Mouse (Mus musculus) embryonic facial prominence, embryonic 14.5 days (tissue): ENCODE measurements around the gene Gng7. TPM values are rescaled to one million over a fixed set of nuclear protein-coding genes. Genes with fewer than 3 reads are reported as not detected.

Experiments used
- ATAC-seq: fragments of 200-750 bp; cut with Nextera tagmentation; 2 replicates; pipeline ENCODE4 v1.8.0; 2017; ENCODE audit warnings: low read depth, moderate number of reproducible peaks, moderate TSS enrichment
- DNase-seq: peaks from one replicate; pipeline ENCODE4 v3.0.0-alpha.2; 2015; ENCODE audit warnings: low spot score
- H3K27ac ChIP-seq: fragments of 300-500 bp; sonication (generic); replicated peaks from 2 replicates; pipeline ENCODE4 v1.5.1; 2014; ENCODE audit warnings: low read depth, mild to moderate bottlenecking, low read length, moderate library complexity
- H3K27me3 ChIP-seq: fragments of 300-500 bp; sonication (generic); replicated peaks from 2 replicates; pipeline ENCODE4 v1.6.1; 2014; ENCODE audit warnings: low read length; ENCODE audit not compliant: control insufficient read depth, insufficient read depth
- H3K36me3 ChIP-seq: fragments of 300-500 bp; sonication (generic); 2 replicates; pipeline ENCODE4 v1.6.1; 2014; ENCODE audit warnings: low read length, mixed read lengths; ENCODE audit not compliant: control insufficient read depth, insufficient read depth
- H3K4me1 ChIP-seq: fragments of 300-500 bp; sonication (generic); 2 replicates; pipeline ENCODE4 v1.6.1; 2014; ENCODE audit warnings: antibody characterized with exemption, low read length; ENCODE audit not compliant: control insufficient read depth, insufficient read depth
- H3K4me2 ChIP-seq: fragments of 300-500 bp; sonication (generic); 2 replicates; pipeline ENCODE4 v1.6.1; 2014; ENCODE audit warnings: low read depth, mild to moderate bottlenecking, low read length, moderate library complexity, mixed read lengths
- H3K4me3 ChIP-seq: fragments of 300-500 bp; sonication (generic); 2 replicates; pipeline ENCODE4 v1.5.1; 2014; ENCODE audit warnings: low read depth, mild to moderate bottlenecking, low read length
- H3K9ac ChIP-seq: fragments of 300-500 bp; sonication (generic); 2 replicates; pipeline ENCODE4 v1.6.1; 2014; ENCODE audit warnings: low read depth, mild to moderate bottlenecking, low read length, moderate library complexity, mixed read lengths
- H3K9me3 ChIP-seq: fragments of 300-500 bp; sonication (generic); 2 replicates; pipeline ENCODE4 v1.6.1; 2016; ENCODE audit warnings: low read length; ENCODE audit not compliant: control insufficient read depth
- WGBS: fragments of 180-500 bp; shearing (Covaris S2); extraction: QIAGEN DNeasy Blood & Tissue Kit; methylation state at CpG from one replicate; pipeline ENCODE4 v1.1.7; 2014; 5-methylcytosine and 5-hydroxymethylcytosine counted together
- polyA plus RNA-seq: library from polyadenylated mRNA; unstranded; fragments of >200 nt; fragmentation: Nextera tagmentation; extraction: Ambion mirVana; gene quantifications from 2 replicates; pipeline ENCODE4 v1.2.1, GENCODE M21; 2014

The Gng7 gene
- polyA plus RNA-seq, 1 experiment from 2014 or later, result 5.9 TPM

DNA sequence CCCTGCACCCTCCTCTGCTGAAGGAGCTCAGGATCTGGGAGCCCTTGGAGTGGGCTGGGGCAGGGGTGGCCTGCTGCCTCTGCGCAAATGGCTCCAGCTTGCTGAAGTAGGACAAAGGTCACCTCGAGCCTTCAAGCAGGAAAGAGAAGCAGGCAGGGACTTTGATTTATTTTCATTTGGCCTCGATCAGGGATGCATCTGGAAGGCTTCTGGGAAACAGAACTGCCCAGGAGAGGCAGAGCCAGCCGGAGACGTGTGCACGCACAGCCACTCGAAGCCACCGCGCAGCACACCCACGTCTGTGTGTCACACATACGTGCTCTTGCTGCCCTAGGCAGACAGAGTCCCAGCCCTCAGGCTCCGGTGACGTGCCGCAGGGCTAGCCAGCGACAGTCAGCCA is 43.2 kb downstream of the Gng7 start:
- ATAC-seq, result no peak
- no peak overlapping the region for H3K4me2 ChIP-seq
- WGBS, result 74% methylated on average over 12 of the region's 15 CpGs
- no peaks in the 10 kb centered on the region for H3K9me3 ChIP-seq
- H3K27ac ChIP-seq, result no peak overlapping the region
- H3K27me3 ChIP-seq, result no peaks in the 10 kb centered on the region
- DNase-seq, result no peak
- H3K4me3 ChIP-seq, result no peak overlapping the region
- H3K36me3 ChIP-seq, result no peaks in the 10 kb centered on the region
- no peak overlapping the region for H3K9ac ChIP-seq
- H3K4me1 ChIP-seq, result peaks cover 10% of the 10 kb centered on the region

DNA sequence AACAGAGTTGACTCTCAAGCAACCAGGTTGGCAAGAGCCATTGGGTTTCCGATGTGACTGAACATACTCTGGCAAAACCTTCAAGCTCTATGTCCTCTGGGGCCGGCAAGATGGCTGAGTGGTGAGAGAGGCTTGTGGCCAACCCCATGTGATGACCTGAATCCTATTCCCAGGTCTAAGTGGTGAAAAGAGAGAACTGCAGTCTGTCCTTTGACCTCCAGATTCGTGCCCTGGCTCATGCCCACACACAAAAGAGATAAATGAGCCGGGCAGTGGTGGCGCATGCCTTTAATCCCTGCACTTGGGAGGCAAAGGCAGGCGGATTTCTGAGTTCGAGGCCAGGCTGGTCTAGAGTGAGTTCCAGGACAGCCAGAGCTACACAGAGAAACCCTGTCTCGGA is 44.6 kb downstream of the Gng7 start:
- ATAC-seq, result no peak
- DNase-seq, result no peak
- WGBS, result 84% methylated on average over 8 of the region's 8 CpGs

DNA sequence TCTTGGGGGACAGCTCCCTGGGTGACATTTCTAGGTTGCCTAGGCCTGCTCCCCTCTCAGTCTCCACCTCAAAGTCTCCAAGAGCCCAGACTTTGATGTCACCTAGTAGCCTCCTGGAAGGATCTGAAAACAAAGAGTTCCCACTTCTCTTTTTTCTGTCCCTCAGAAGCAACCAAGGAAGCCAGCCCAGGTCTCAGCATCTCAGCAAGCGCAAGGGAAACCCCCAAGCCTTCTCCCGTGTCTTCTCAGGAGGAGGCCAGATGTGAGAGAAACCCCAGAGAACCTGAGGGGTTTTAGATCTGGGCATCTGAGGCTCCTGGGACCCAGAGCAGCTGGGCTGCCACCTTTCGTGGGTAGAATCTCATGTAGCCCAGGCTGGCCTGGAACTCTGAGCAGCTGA is 45.4 kb downstream of the Gng7 start:
- Histone ChIP-seq H3K9ac (no peak overlapping the region), H3K4me2 (no peak overlapping the region), H3K4me1 (peaks cover 10% of the 10 kb centered on the region), H3K27me3 (no peaks in the 10 kb centered on the region), H3K4me3 (no peak overlapping the region), H3K9me3 (no peaks in the 10 kb centered on the region), H3K27ac (no peak overlapping the region), H3K36me3 (no peaks in the 10 kb centered on the region)
- WGBS, result 80% methylated on average over 3 of the region's 3 CpGs
- no peak for ATAC-seq
- no peak for DNase-seq

More for the DNA sequence above, 44.6 kb downstream of the Gng7 start:
- Histone ChIP-seq H3K36me3 (no peaks in the 10 kb centered on the region), H3K4me3 (no peak overlapping the region), H3K27me3 (no peaks in the 10 kb centered on the region), H3K9ac (no peak overlapping the region), H3K4me2 (no peak overlapping the region), H3K4me1 (peaks cover 10% of the 10 kb centered on the region), H3K27ac (no peak overlapping the region), H3K9me3 (no peaks in the 10 kb centered on the region)

DNA sequence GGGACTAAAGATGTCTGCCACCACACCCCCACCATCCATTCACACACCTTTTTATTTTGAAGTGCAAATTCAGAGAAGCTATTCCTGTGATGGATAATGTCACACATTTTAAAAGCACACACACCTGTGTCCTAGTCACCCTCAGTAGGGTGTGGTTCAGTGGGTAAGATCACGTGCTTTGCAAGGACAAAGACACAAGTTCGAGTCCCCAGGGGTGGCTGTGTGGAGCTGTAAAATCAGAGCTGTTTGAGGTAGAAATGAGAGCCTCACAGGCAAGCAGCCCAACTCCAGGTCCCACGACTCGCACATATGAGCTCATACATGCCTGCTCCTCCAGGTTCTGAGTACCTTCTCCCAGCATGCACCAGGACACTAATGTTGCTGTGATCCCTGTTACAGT is 46.6 kb downstream of the Gng7 start:
- Histone ChIP-seq H3K9ac (no peak overlapping the region), H3K4me2 (no peak overlapping the region), H3K27me3 (no peaks in the 10 kb centered on the region), H3K4me1 (peaks cover 19% of the 10 kb centered on the region), H3K36me3 (no peaks in the 10 kb centered on the region), H3K27ac (no peak overlapping the region), H3K9me3 (no peaks in the 10 kb centered on the region), H3K4me3 (no peak overlapping the region)
- WGBS, result 76% methylated on average over 4 of the region's 4 CpGs
- no peak for DNase-seq
- no peak for ATAC-seq

DNA sequence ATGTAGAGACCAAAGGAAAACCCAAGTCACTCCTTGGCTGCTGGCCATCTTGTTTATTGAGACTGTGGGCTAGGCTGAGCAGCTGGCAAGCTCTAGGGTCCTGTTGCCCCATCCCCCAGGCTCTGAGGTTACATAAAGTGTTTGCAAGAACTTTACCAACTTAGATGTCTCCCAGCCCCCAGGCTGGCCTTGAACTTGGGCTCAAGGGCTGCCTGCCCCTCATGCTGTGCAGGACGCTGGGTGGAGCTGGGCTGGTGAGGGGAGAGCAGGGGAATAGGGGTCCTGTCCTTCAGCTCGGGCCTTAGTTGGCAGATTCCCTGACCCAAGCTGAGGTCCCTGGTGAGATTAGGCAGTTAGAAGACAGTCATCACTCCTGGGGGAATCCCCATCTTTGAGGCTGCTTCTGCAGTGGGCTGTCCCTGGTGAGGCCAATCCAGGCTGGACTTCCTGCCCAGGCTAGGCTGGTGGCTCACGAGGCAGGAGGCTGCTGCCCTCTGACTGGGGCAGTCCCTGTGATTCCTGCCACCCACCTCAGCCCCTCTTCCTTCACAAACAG is 47.6 kb downstream of the Gng7 start:
- 42% methylated on average over 2 of the region's 3 CpGs for WGBS
- no peaks in the 10 kb centered on the region for H3K9me3 ChIP-seq
- no peaks in the 10 kb centered on the region for H3K27me3 ChIP-seq
- H3K9ac ChIP-seq, result no peak overlapping the region
- H3K4me2 ChIP-seq, result no peak overlapping the region
- H3K27ac ChIP-seq, result no peak overlapping the region
- no peaks in the 10 kb centered on the region for H3K36me3 ChIP-seq
- DNase-seq (peak; percentile 80), ATAC-seq (no peak)
- H3K4me3 ChIP-seq, result no peak overlapping the region
- peaks cover 23% of the 10 kb centered on the region for H3K4me1 ChIP-seq

DNA sequence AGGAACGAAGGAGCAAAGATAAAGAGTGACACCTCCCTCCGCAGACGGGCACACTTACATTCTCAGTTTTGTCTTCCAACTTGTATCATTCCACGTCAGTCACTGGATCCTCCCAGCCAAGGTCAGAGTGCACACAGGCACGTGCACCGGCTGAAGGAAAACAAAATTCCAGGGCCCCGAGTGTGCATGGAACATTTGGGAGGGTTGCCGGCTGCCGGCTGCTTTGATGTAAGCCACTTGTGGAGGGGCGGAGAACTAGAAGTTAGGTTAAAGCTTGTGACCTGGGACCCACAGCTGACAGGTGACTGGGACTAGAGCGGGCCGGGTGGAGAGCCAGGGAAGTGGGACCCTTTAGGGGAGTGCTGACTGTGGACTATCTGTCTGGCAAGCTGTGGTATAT is 48.4 kb downstream of the Gng7 start:
- H3K9ac ChIP-seq, result no peak overlapping the region
- ATAC-seq, result no peak

DNA sequence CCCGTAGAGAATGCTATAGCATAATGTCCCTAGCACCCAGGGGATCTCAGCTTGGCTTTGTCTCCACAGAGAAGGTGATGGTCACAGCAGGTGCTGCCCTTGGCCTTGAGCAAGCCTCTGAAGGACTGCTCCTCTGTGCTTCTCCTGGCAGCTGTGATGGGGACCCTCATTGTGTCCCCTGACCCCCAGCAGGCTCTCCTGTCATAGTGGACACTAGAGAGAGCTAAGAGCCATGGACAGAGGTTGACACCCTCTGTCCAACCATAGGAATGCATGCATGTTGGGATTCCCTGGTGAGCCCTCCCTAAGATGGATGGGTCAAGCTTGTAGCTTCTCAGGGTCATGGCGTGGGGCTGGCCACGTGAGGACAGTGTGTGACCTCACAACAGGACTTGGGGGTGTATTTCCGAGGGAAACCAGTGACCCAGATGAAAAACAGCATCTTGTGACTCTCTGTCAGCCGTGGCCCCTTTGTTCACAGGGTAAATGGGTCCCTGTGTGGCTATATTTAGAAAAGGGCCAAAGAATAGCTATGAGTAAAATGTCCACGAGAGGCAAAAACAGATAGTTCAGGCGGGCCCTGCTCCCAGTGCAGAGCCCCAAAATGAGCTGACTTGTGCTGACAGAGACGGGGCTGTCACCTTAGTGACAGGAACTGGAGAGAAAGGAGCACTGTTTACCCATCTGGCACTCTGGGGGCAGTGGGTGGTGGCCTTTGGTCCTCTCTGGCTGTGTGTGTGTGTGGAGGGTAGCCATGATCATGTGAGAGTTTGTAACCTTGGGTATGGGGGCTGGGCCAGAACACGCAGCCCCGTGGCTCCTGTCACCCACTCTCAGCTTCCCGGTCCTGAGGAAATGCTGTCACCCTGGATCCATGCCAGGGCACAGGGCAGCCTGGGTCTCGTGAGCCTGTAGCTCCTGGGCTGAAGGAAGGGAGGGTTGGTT is 51.4 kb downstream of the Gng7 start:
- WGBS, result 49% methylated on average over 12 of the region's 12 CpGs
- ATAC-seq (no peak), DNase-seq (no peak)
- Histone ChIP-seq H3K9ac (no peak overlapping the region; the same call in 1 of the 2 replicates), H3K4me3 (no peak overlapping the region), H3K27me3 (no peaks in the 10 kb centered on the region), H3K27ac (no peak overlapping the region), H3K36me3 (no peaks in the 10 kb centered on the region), H3K4me2 (no peak overlapping the region), H3K4me1 (peaks cover 33% of the 10 kb centered on the region), H3K9me3 (no peaks in the 10 kb centered on the region)

More for the DNA sequence above, 48.4 kb downstream of the Gng7 start:
- H3K9me3 ChIP-seq, result no peaks in the 10 kb centered on the region
- H3K36me3 ChIP-seq, result no peaks in the 10 kb centered on the region
- peaks cover 27% of the 10 kb centered on the region for H3K4me1 ChIP-seq
- H3K4me3 ChIP-seq, result no peak overlapping the region
- no peak for DNase-seq
- WGBS, result 44% methylated on average over 12 of the region's 12 CpGs
- no peak overlapping the region for H3K4me2 ChIP-seq
- no peaks in the 10 kb centered on the region for H3K27me3 ChIP-seq
- H3K27ac ChIP-seq, result no peak overlapping the region

DNA sequence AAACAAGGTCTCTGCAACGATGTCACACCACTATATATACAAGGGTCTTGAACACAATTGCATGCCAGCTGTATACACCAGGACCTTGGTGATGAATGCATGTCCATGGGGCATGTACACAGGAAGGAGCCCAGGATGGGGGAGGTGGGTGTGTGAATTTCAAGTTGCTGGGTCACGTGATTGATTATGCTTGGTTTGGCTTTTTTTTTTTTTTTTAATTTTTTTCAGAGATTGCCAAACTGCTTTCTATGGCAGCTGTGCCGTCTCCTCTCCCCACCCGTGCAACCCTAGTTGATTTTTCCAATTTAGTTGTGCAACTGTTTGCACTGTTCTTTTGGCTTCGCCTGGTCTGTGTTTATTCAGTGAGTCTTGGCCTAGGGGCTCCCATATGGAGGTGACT is 52.2 kb downstream of the Gng7 start:
- no peak for ATAC-seq
- H3K4me1 ChIP-seq, result peaks cover 33% of the 10 kb centered on the region
- H3K27ac ChIP-seq, result peak overlapping the region; percentile 85
- no peaks in the 10 kb centered on the region for H3K9me3 ChIP-seq
- H3K4me3 ChIP-seq, result no peak overlapping the region
- no peaks in the 10 kb centered on the region for H3K36me3 ChIP-seq
- H3K4me2 ChIP-seq, result no peak overlapping the region
- no peaks in the 10 kb centered on the region for H3K27me3 ChIP-seq
- no peak for DNase-seq
- H3K9ac ChIP-seq, result no peak overlapping the region
- WGBS, result 66% methylated on average over 5 of the region's 5 CpGs
